Mouse (Mus musculus): Measurements from ENCODE around the gene Eif1ax. TPM values are rescaled to one million over a fixed set of nuclear protein-coding genes. Genes with fewer than 3 reads are reported as not detected.
"Not testable (repeated sequence)": the region's sequence is repeated elsewhere in the genome, so short reads cannot be mapped to it uniquely, and the experiment has no call there.

Gene Eif1ax
- polyA plus RNA-seq, 1 experiment from 2014 or later = 142 TPM

DNA sequence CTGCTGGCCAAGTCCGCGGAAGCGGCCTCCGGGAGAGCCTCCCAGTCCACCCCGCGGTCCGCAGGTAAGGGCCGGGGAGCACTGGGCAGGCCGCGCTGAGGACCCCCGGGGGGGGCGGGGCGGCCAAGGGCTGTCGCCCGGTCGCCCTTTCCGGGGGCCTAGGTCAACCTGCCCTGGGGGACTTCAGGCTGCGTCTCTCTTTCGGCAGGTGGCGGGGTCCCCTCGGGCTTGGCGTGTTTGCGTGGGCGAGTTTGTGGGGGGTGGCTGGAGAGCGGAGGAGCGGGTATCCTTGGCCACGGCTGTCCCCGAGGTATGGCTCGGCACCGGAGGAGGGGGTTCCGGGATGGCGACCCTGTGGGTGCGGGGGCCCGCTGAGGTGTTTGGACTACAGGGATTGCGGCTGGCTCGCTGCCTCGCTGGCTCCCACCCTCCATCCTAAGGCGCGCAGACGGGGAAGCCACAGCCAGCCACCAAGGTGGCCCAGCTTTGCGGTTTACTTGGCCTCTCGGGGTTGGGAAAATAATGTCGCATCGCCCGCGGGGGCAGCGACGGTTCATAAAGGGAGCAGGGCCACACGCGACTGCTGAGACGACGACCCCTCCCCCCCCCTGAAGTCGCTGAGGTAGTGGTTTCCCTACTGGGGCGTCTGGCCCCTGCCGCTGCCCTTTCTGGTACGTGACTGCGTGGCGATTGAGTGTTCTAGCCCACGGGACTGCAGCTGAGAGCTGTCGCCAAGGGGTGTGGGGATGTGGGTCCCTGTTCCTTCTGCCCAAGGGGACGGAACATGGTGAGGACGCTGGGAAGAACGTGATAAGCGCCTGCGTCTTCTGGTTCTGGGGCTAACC lies 43.1 kb downstream of the Eif1ax start:
- H3K9me3 ChIP-seq (ENCODE audit: control insufficient read depth, low read length) = no peaks in the 10 kb centered on the region
- H3K27ac ChIP-seq (ENCODE audit: low read length) = no peak overlapping the region
- no peaks in the 10 kb centered on the region for H3K36me3 ChIP-seq (ENCODE audit: control insufficient read depth, insufficient read depth, low read length)
- 11% methylated on average over 43 of the region's 65 CpGs for WGBS
- H3K4me3 ChIP-seq (ENCODE audit: low read length) = peak overlapping the region; percentile 56
- peak; percentile 23 for ATAC-seq (ENCODE audit: low read depth)
- H3K27me3 ChIP-seq (ENCODE audit: control insufficient read depth, insufficient read depth, low read depth, low read length) = peaks cover 12% of the 10 kb centered on the region
- H3K4me1 ChIP-seq (replicated peaks; ENCODE audit: control insufficient read depth, insufficient read depth, low read length) = no peaks in the 10 kb centered on the region
- H3K9ac ChIP-seq (ENCODE audit: low read length) = peak overlapping the region; percentile 19; the same call in 1 of the 2 replicates
- peak overlapping the region; percentile 95 for H3K4me2 ChIP-seq (ENCODE audit: low read depth, low read length)

DNA sequence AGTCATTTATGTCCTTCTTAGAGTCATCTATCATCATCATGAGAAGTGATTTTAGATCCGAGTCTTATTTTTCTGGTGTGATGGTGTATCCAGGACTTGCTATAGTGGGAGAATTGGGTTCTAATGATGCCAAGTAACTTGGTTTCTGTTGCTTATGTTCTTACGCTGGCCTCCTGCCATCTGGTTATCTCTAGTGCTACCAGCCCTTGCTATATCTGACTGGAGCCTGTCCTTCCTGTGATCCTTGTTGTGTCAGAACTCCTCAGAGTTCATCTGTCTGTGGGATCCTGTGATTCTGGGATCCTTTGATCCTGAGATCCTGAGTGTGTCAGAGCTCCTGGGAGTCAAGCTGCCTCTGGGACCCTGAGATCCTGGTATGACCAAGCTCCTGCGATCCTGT lies 58.5 kb downstream of the Eif1ax start:
- not testable (repeated sequence) for H3K9ac ChIP-seq (ENCODE audit: low read length); H3K4me1 ChIP-seq (replicated peaks; ENCODE audit: control insufficient read depth, insufficient read depth, low read length); H3K9me3 ChIP-seq (ENCODE audit: control insufficient read depth, low read length); H3K27me3 ChIP-seq (ENCODE audit: control insufficient read depth, insufficient read depth, low read depth, low read length); H3K36me3 ChIP-seq (ENCODE audit: control insufficient read depth, insufficient read depth, low read length); H3K4me3 ChIP-seq (ENCODE audit: low read length); H3K4me2 ChIP-seq (ENCODE audit: low read depth, low read length); ATAC-seq (ENCODE audit: low read depth); H3K27ac ChIP-seq (ENCODE audit: low read length)
- 87% methylated on average over 3 of the region's 3 CpGs for WGBS

Other genes with a start within 250 kb of the Eif1ax start
- gene Rps6ka3, start 161.9 kb upstream of the Eif1ax start, polyA plus RNA-seq (2015; fragmentation: Nextera tagmentation; extraction: Ambion mirVana) = 5.5 and 5.9 TPM in 2 replicates
- gene Map7d2, start 42.4 kb downstream of the Eif1ax start, polyA plus RNA-seq (2015; fragmentation: Nextera tagmentation; extraction: Ambion mirVana) = 1.3 and 2.0 TPM in 2 replicates
- 18.9 TPM in 2 replicates for gene Bclaf3, start 154.5 kb downstream of the Eif1ax start, polyA plus RNA-seq (2015; fragmentation: Nextera tagmentation; extraction: Ambion mirVana)

All from lung, embryonic 16.5 days (tissue).